Mouse (Mus musculus) embryonic stem cell, embryonic (primary cell): ENCODE measurements around the gene Pbld2.

ENCODE experiments used
- CTCF ChIA-PET, 4 experiments: fragments of 300-600 bp in 2 of 4; fragments of 350-600 bp in 2 of 4; sonication (Branson Sonifier 250); formaldehyde crosslinking; loops; one replicate each; lab custom pipeline; 2022; ENCODE audit warnings: inconsistent platforms in 2 of 4; lab: Charles Lee
- POLR2A ChIA-PET, 4 experiments: fragments of 300-600 bp in 2 of 4; fragments of 350-600 bp in 2 of 4; sonication (Branson Sonifier 250); formaldehyde crosslinking; loops; one replicate each; lab custom pipeline; 2022; ENCODE audit warnings: antibody characterized with exemption in 4 of 4, inconsistent platforms in 1 of 4; lab: Charles Lee

Gene Pbld2

DNA sequence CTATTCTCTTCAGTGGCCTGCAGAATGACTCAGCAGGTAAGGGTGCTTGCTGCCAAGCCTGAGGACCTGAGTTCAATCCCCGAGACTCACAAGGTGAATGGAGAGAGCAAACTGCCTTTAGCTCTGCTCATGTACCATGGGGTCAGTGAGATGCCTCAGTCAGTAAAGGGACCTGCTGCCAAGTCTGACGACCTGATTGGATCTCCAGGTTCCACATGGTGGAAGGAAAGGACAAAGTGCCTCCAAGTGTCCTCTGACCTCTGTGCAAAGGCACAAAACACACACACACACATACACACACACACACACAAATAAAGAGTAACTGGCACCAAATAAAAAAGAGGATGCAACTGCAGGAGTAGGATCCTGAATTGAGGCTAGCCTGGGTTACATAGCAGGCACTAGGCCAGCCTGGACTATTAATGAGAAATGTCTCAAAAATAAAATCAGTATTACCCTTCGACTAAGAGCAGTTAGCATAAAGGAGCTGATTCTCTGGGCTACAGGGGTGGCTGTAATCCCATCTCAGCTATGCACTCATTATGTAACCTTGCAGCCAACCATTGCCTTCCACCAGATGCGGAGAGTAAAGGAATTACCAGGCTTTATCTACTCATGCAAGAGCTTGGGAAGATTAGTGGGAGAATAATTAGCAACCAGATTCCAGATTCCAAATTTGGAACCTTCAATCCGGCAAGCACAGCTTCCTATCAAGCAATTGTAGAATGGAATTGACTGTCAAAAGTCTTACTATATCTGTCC lies 15.9 kb downstream of the Pbld2 start:
- CTCF ChIA-PET = interaction anchor here in 2 of 4 experiments (0.6 to 1.1 kb wide), 4 partner anchors 26 to 274 kb away, joined by 3 to 4 read pairs (median 3); no protein-coding TSS in a partner anchor
- POLR2A ChIA-PET = interaction anchor here in 2 of 4 experiments (0.6 to 2.6 kb wide), 9 partner anchors 9 to 1127 kb away, joined by 3 to 10 read pairs (median 4); partner anchors contain the start of genes Hnrnph3 (in 1 of the 2), Pbld1 (in 1 of the 2), Pbld2 (in 1 of the 2) and Rufy2 (in 1 of the 2)

DNA sequence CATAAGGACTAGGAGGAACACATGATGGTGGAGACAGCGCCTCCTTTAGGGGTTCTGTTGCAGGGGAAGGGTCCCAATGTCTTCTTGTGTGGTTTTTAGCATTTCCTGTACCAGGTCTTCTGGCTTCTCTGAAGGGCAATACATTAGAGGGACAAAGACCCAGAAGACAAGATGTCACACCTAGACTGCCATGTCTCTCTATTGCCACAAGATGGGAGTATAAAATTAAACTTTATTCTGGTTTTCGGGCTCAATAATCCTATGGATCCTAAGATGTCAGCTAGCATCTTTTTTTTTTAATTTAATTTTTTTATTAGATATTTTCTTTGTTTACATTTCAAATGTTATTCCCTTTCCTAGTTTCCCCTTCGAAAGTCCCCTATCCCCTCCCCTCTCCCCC lies 19.0 kb downstream of the Pbld2 start:
- ChIA-PET CTCF (interaction anchor here in 3 of 4 experiments (0.6 to 2.2 kb wide), 12 partner anchors 16 to 630 kb away, joined by 3 to 11 read pairs (median 4); partner anchors contain the start of genes Pbld1 (in 2 of the 3) and Dnajc12 (in 1 of the 3)), POLR2A (interaction anchor here in 2 of 4 experiments (0.7 to 1.5 kb wide), 4 partner anchors 14 to 58 kb away, joined by 3 to 7 read pairs (median 4); partner anchors contain the start of genes Hnrnph3 (in 1 of the 2), Pbld1 (in 1 of the 2) and Pbld2 (in 1 of the 2))

DNA sequence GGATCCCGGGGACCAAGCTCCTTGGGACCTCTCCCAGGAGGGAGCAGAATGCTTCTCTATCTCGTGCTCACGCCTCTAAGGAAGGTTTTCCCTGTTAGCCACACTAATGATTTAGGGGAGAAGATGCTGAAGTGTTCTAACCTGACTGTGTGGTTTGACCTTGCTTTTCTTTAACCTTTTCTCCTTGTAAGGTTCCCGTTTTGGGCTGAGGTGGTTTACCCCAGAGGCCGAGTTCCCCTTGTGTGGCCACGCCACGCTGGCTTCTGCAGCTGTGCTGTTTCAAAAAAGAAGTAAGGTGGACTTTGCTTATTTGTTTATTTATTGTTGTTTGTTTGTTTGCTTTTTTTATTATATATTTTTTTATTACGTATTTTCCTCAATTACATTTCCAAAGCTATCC lies 23.6 kb downstream of the Pbld2 start:
- CTCF ChIA-PET = interaction anchor here in 1 of 4 experiments (1.9 kb wide), 1 partner anchor 19 kb away, joined by 5 read pairs; no protein-coding TSS in a partner anchor
- POLR2A ChIA-PET = interaction anchor here in 3 of 4 experiments (0.6 to 2.5 kb wide), 6 partner anchors 8 to 37 kb away, joined by 3 to 9 read pairs (median 6); partner anchors contain the start of gene Pbld1 (in 1 of the 3)

DNA sequence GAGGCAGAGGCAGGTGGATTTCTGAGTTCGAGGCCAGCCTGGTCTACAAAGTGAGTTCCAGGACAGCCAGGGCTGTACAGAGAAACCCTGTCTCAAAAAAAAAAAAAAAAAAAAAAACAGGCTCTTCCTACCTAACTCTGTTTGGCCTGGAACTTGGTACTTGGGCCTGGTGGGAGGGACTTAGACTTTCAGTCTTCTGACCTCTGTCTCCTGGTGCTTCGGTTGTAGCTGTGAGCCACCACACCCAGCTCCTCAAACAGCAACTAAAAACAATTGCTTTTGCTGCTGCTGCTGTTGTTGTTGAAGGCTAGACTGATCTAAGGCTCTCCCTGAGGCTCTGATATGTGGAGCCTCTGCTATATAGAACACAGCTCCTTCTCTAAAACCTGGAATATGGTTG lies 25.0 kb downstream of the Pbld2 start:
- CTCF ChIA-PET = interaction anchor here in 3 of 4 experiments (1.1 to 1.9 kb wide), 5 partner anchors 17 to 76 kb away, joined by 3 to 5 read pairs (median 4); partner anchors contain the start of gene Rufy2 (in 1 of the 3)

DNA sequence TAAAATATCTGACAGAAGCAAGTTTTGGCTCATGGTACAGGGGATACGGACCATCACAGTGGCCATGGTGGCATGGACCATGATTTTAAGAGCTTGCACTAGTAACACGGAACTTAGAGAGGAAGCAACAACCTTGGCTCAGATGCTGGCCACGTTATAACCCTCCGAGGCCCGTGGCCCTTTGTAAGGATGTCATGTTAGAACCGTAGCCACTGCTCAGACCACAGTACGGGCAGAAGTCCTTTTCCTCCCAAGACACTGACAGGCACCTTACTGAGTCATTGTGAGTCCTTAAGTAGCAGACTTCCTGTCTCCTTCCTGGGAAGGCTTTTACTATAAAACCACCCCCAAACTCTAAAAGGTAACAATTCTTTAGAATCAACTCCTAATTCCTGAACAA lies 27.2 kb downstream of the Pbld2 start:
- ChIA-PET POLR2A (interaction anchor here in 1 of 4 experiments (1.3 kb wide), 1 partner anchor 12 kb away, joined by 3 read pairs; no protein-coding TSS in a partner anchor), CTCF (no interaction called here)

More for the DNA sequence above, 25.0 kb downstream of the Pbld2 start:
- POLR2A ChIA-PET = interaction anchor here in 3 of 4 experiments (0.7 to 2.5 kb wide), 19 partner anchors 10 to 562 kb away, joined by 3 to 14 read pairs (median 4); partner anchors contain the start of genes Hnrnph3 (in 3 of the 3), Pbld1 (in 2 of the 3) and Pbld2 (in 2 of the 3)

DNA sequence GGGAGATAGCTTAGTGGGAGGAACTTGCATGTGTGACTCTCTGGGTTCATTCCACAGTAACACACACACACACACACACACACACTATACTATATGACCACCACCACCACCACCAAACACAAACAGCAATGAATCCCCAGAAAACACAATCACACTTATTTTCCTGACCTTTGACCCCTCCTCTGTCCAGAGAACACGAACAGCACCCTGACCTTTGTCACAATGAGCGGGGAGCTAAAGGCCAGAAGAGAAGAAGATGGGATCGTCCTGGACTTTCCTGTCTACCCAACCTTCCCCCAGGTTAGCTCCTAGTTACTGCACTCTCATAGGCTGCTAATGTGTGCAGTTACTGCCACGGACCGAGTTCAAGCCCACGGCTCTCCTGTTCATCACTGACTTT lies 27.9 kb downstream of the Pbld2 start:
- ChIA-PET POLR2A (interaction anchor here in 1 of 4 experiments (1.3 kb wide), 1 partner anchor 13 kb away, joined by 3 read pairs; no protein-coding TSS in a partner anchor), CTCF (no interaction called here)

DNA sequence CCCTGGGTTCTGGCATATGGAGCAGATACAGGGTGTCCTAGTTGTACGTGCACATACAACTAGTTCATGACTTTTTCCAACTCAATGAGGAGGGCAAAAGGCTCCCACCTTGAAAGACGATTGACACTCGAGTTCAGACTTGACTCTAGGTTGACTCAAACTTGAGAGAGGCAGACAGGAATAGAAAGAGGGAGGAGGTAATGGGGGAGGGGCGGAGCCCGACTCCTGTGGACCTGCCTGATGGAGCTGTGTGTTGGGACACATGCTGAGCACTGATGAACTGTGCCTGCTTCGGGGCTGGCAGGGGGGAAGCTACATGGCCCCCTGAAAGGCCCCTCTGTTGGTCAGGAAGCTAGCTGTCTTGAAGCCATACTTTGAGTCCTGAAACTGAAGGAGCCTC lies 28.9 kb downstream of the Pbld2 start:
- POLR2A ChIA-PET = interaction anchor here (0.5 to 1.8 kb wide), 9 partner anchors 9 to 179 kb away, joined by 3 to 12 read pairs (median 3); partner anchors contain the start of genes Hnrnph3 (in 1 of the 4) and Pbld2 (in 1 of the 4)
- CTCF ChIA-PET = interaction anchor here in 1 of 4 experiments (0.6 to 3.5 kb wide), 2 partner anchors 11 to 60 kb away, joined by 4 to 13 read pairs; no protein-coding TSS in a partner anchor

DNA sequence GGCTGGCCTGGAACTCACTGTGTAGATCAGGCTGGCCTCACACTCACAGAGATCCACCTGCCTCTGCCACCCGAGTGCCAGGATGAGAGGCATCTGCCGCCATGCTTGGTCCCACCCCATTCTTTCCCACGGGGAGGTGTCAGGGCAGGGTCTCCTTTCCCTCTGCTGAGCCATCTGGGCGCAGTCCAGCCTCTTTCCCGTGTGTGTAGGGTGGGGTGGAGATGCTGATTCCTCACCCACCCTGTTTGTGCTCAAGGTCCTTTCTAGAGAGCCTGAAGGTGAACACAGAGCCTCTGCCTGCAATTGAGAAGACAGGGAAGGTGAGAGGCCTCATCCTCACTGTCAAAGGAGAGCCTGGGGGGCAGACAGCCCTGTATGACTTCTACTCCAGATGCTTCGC lies 30.0 kb downstream of the Pbld2 start:
- CTCF ChIA-PET = interaction anchor here (0.6 to 3.5 kb wide), 6 partner anchors 10 to 1063 kb away, joined by 3 to 13 read pairs (median 4); no protein-coding TSS in a partner anchor
- POLR2A ChIA-PET = interaction anchor here in 2 of 4 experiments (0.6 to 2.4 kb wide), 11 partner anchors 8 to 328 kb away, joined by 3 to 12 read pairs (median 4); partner anchors contain the start of genes Dnajc12 (in 1 of the 2), Hnrnph3 (in 1 of the 2), Pbld2 (in 1 of the 2) and Sirt1 (in 1 of the 2)

DNA sequence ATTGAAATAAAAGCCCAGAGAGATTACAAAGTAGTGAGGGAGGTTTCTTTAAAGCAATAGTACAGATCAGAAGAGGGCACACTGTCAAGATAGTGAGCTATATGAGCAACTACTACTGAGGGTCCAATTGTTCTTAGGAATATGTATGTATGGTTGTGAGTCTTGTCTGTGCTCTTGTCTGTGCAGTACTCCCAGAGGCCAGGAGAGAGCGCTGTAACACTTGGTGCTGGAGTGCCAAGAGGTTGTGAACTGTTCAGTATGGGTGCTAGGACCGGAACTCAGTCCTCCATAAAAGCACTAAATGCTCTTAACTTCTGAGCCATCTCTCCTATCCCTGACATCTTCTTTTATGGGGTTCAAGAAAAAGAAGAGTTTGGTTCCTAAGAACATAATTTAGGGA lies 30.5 kb downstream of the Pbld2 start:
- CTCF ChIA-PET = interaction anchor here in 3 of 4 experiments (0.6 to 3.5 kb wide), 3 partner anchors 9 to 1063 kb away, joined by 3 to 13 read pairs (median 4); no protein-coding TSS in a partner anchor
- POLR2A ChIA-PET = interaction anchor here in 2 of 4 experiments (0.6 to 2.4 kb wide), 4 partner anchors 16 to 327 kb away, joined by 3 to 7 read pairs (median 4); partner anchors contain the start of genes Dnajc12 (in 1 of the 2) and Sirt1 (in 1 of the 2)

DNA sequence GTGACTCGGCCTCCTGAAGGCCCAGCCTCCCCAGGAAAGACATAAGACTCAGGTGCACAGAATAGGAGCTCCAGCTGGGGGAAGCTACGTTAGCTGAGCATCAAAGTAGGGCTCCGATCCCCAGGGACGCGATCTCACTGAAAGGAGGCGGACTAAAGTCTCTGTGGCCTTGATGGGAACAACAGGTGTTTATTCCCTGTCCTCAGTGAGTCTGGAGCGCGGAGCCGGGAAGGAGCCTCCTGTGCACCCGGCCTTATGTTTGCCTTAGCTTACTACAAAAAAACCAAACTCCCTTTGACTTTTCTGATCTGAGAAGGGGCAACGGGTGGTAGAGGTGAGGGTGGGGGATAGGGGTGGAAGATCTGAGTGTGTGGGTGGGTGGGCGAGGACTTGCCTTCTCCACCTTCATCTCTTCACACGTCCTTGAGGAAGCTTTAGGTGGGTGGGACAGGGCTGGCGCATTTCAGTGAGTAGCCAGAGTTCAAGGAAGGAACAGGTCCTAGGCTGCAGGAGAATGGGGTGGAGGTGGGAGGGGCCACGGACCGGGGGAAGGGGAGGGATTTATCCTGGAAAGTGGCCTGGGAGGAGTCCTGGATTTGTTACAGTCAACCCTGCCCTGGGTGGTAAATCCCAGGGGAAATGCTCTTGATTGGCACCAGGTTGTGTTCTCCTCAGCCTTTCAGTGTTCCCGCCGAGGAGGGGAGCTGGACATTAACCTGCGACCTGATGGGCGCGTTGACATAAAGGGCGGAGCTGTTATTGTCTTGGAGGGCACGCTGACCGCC lies 33.0 kb downstream of the Pbld2 start:
- POLR2A ChIA-PET = interaction anchor here in 3 of 4 experiments (0.6 to 2.2 kb wide), 18 partner anchors 8 to 325 kb away, joined by 3 to 17 read pairs (median 3); partner anchors contain the start of genes Hnrnph3 (in 3 of the 3), Pbld2 (in 2 of the 3), Ccar1 (in 1 of the 3) and Dnajc12 (in 1 of the 3)
- CTCF ChIA-PET = interaction anchor here (0.5 to 2.4 kb wide), 16 partner anchors 9 to 326 kb away, joined by 3 to 10 read pairs (median 3); partner anchors contain the start of genes Hnrnph3 (in 1 of the 4), Pbld2 (in 1 of the 4) and Rufy2 (in 1 of the 4)

DNA sequence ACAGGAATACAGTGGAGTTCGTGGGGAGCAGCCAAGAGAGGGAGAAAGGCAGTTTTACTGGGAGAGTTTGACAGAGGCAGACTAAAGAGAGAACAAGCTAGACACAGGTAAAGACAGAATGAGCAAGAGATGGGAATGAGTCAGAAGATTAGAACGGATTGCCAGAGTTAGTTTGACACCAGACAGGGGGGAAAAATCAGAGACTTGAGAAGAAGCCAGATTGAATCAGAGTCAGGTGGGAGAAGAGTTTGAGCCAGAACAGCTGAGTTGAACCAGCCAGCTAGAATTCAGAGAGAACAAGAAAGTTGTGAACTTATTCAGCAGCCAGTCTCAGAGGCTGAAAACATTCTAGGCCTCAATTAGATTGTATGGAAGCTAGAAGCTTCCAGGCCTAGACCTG lies 35.7 kb downstream of the Pbld2 start, which contains the start of gene Pbld1:
TSS of gene Pbld1 (plus strand) at position 301 of the 400 bp plus-strand sequence.
- ChIA-PET CTCF (interaction anchor here in 3 of 4 experiments (0.5 to 1.1 kb wide), 6 partner anchors 16 to 1452 kb away, joined by 3 to 4 read pairs (median 3); no protein-coding TSS in a partner anchor), POLR2A (interaction anchor here in 3 of 4 experiments (0.5 to 1.9 kb wide), 10 partner anchors 11 to 369 kb away, joined by 3 to 12 read pairs (median 4); partner anchors contain the start of genes Hnrnph3 (in 1 of the 3) and Pbld2 (in 1 of the 3))

DNA sequence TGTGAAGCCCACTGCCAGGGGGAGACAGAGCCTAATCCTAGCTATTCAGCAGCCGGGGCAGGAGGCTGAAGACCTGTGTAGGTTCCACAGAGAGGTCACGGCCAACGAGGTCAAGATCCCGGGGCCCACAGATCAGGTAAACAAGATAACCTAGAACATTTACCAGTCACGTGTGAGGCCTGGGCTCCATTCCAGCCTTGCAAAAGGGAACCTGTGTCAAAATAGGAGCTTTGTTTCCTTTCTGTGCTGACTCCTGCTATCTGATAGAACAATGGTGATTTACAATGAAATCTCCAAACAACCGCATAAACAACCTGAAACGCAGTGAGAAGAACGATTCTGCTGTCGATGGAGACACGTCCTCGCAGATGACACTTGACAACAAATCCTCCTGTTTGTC lies 36.3 kb downstream of the Pbld2 start:
- ChIA-PET CTCF (interaction anchor here in 3 of 4 experiments (0.5 to 1.1 kb wide), 3 partner anchors 17 to 1452 kb away, joined by 3 read pairs; no protein-coding TSS in a partner anchor), POLR2A (interaction anchor here in 3 of 4 experiments (0.5 to 1.9 kb wide), 11 partner anchors 11 to 369 kb away, joined by 3 to 12 read pairs (median 4); partner anchors contain the start of genes Hnrnph3 (in 2 of the 3) and Pbld2 (in 2 of the 3))

DNA sequence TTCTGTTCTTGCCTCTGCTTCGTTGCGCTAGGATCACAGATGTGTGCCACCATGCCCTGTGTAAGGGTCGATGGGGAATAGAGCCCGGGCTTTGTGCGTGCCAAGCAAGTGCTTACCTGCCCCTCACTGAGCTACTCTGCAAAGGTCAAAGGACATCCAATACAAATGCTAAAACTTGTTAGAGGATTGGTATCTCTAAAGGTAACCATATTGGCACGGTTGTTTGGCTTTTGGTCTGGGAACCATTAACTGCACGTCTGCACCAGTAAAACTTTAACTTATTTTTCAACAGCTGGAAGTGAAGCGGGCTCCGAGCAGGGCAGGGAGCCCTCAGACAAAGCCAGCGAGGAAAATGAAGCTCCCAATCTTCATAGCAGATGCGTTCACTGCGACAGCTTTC lies 37.2 kb downstream of the Pbld2 start:
- POLR2A ChIA-PET = interaction anchor here in 3 of 4 experiments (0.6 to 1.9 kb wide), 15 partner anchors 8 to 269 kb away, joined by 3 to 12 read pairs (median 4); partner anchors contain the start of gene Ccar1 (in 1 of the 3)
- CTCF ChIA-PET = interaction anchor here in 2 of 4 experiments (1.1 to 1.5 kb wide), 3 partner anchors 24 to 248 kb away, joined by 3 to 7 read pairs (median 4); no protein-coding TSS in a partner anchor

DNA sequence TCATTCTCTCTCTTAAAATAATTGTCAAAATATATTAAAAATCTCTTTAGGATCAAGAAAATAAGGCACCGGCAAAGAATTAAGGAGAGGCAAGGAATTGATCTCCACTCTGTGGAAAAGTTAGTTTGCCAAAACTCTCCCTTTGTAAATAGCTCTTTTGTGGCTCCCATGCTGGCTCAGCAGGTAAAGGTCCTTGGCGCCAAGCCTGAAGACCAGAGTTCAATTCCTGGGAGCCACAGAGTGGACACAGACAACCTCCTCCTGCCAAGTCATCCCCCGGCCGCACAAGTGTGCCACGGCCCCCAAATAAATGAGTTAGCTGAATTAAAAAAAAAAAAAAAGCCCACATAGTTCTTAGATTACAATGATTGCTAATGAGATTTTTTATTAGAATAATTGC lies 38.6 kb downstream of the Pbld2 start:
- POLR2A ChIA-PET = interaction anchor here in 2 of 4 experiments (0.8 to 1.8 kb wide), 12 partner anchors 9 to 121 kb away, joined by 3 to 12 read pairs (median 4); partner anchors contain the start of genes Hnrnph3 (in 1 of the 2) and Pbld2 (in 1 of the 2)

DNA sequence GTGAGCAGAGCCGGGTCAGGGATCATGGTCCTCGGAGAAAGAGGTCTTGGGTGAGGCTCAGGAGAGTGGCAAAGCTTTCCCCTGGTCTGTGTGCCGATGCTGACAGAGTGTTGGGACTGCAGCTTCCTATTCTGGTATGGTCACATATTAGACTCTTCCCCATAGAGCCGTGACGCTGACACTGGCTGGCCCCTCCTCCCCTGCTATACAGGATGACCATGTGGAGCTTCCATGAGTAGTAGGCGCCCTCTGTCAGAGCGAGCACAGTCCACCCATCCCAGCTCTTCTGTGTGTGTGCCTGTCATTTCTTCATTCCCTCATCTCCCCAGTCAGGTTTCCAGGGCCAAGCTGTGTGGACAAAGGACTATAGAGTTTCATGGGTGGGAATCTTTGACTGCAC lies 39.2 kb downstream of the Pbld2 start:
- ChIA-PET POLR2A (interaction anchor here in 1 of 4 experiments (0.8 to 1.0 kb wide), 2 partner anchors 35 to 121 kb away, joined by 3 to 4 read pairs; no protein-coding TSS in a partner anchor), CTCF (interaction anchor here in 3 of 4 experiments (0.5 to 1.7 kb wide), 4 partner anchors 9 to 347 kb away, joined by 3 to 13 read pairs (median 4); no protein-coding TSS in a partner anchor)

More for the DNA sequence above, 38.6 kb downstream of the Pbld2 start:
- CTCF ChIA-PET = interaction anchor here in 3 of 4 experiments (0.5 to 1.5 kb wide), 7 partner anchors 12 to 860 kb away, joined by 3 to 7 read pairs (median 3); no protein-coding TSS in a partner anchor
